16 mouse cellular contexts compared by ENCODE assay signal in the genomic region with DNA sequence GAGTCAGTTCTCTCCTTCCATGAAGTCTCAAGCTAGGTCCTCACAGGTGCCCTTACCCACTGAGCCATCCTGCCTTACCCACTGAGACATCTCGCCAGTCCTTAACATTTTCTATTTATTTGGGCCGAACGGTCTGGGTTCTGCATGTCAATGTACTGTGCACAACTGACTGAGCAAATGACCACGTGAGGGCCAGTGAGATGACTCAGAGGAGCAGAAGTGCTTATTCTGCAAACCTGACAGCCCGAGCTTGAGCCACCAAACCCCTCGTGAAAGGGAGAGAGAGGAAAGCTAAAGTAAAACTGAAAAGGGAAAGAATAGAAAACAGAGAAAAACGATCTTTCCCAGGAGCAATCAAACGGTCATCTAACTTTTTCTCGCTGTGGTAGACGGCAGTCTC. TPM values are rescaled to one million over a fixed set of nuclear protein-coding genes. Genes with fewer than 3 reads are reported as not detected.
DNase-seq lines count a peak whose midpoint lies in the region; ATAC-seq lines count a peak whose summit lies in the region.
"Had no signal": no experiment of that assay in that cellular context is flagged by ENCODE, and none has a peak within 500 bp of the region (broad histone marks: within the 10 kb centered on the region; RNA-seq: fewer than 3 reads in every experiment).

No protein-coding gene starts in this region.

- no peak for ATAC-seq in hindbrain, embryonic 14.5 days (ENCODE audit: low FRiP score)
- ATAC-seq: liver, embryonic 12.5 days had no signal

- peak; percentile 49 for DNase-seq in adrenal gland, adult 2 months
- DNase-seq in adrenal gland, postnatal 4 days (ENCODE audit: low spot score in 2 of 2): no peak
- peak; percentile 12 for DNase-seq in kidney, adult 11 months
- DNase-seq in kidney, postnatal 10 days: no peak
- peak; percentile 24 for DNase-seq in 3T3-L1 (ENCODE audit: low read depth, low spot score)
- peak; percentile 47 to 63 for DNase-seq in adrenal gland, postnatal 36 days
- no peak for DNase-seq in urinary bladder, postnatal 4 days (ENCODE audit: low spot score in 2 of 2)
- DNase-seq in hindbrain, embryonic 14.5 days (ENCODE audit: low spot score): no peak
- DNase-seq: cerebellum, adult 11-12 months; lung, embryonic 14.5 days; lung, postnatal 36 days; right cerebral cortex, postnatal 25 days; thymus, adult 2 months had no signal

- WGBS in hindbrain, embryonic 14.5 days: 83% methylated on average over 10 of the region's 10 CpGs

- no peak overlapping the region for H3K4me3 ChIP-seq in hindbrain, embryonic 14.5 days (replicated peaks; ENCODE audit: low read length)
- H3K4me3 ChIP-seq: hindbrain, embryonic 10.5 days; liver, embryonic 12.5 days had no signal

- H3K4me2 ChIP-seq in hindbrain, embryonic 14.5 days (replicated peaks): no peak overlapping the region
- H3K4me2 ChIP-seq: liver, embryonic 12.5 days; lung, embryonic 14.5 days had no signal

- no peaks in the 10 kb centered on the region for H3K36me3 ChIP-seq in hindbrain, embryonic 14.5 days (replicated peaks; ENCODE audit: control insufficient read depth, insufficient read depth)
- H3K36me3 ChIP-seq: hindbrain, embryonic 10.5 days; liver, embryonic 12.5 days had no signal

- H3K9ac ChIP-seq in hindbrain, embryonic 14.5 days: no peak overlapping the region
- H3K9ac ChIP-seq: liver, embryonic 12.5 days; lung, embryonic 14.5 days had no signal

- H3K9me3 ChIP-seq in hindbrain, embryonic 14.5 days (ENCODE audit: control insufficient read depth, low read length): no peaks in the 10 kb centered on the region
- H3K9me3 ChIP-seq: hindbrain, embryonic 10.5 days; liver, embryonic 12.5 days had no signal

- H3K27me3 ChIP-seq in hindbrain, embryonic 14.5 days (ENCODE audit: control insufficient read depth, insufficient read depth, low read length): no peaks in the 10 kb centered on the region

- H3K27ac ChIP-seq in hindbrain, embryonic 14.5 days: no peak overlapping the region
- H3K27ac ChIP-seq: hindbrain, embryonic 10.5 days; kidney, postnatal 0 days; liver, embryonic 12.5 days had no signal

- H3K4me1 ChIP-seq in hindbrain, embryonic 14.5 days (replicated peaks; ENCODE audit: control insufficient read depth, insufficient read depth, low read length): no peaks in the 10 kb centered on the region
- H3K4me1 ChIP-seq: hindbrain, embryonic 10.5 days had no signal

RNA-seq across cellular contexts. Expression of a gene that starts 52.2 kb away (rescaled TPM):
- total RNA-seq in adrenal gland, adult 2 months (2021): 10 to 100 TPM; 72.7 to 97.9 TPM
- 40.4 and 88.1 TPM in 2 replicates for polyA plus RNA-seq in adrenal gland, adult 2 months (2012; rRNA removed)
- total RNA-seq in adrenal gland, postnatal 4 days (2021): 100 to 1,000 TPM in 1 of 2 experiments, 10 to 100 TPM in 1; 90.2 to 101 TPM
- total RNA-seq in adrenal gland, postnatal 36 days (2021): 10 to 100 TPM; 92.4 to 94.0 TPM
- polyA plus RNA-seq in hindbrain, embryonic 14.5 days (2014; fragmentation: Nextera tagmentation; extraction: Ambion mirVana): 111 and 113 TPM in 2 replicates

Comparison
In these comparisons a context has a peak if more than half of its experiments do, and no peak if none do; other contexts are left out.
1. DNase-seq: peak in adrenal gland, adult 2 months (single experiment), kidney, adult 11 months (single experiment), 3T3-L1 (single experiment) and adrenal gland, postnatal 36 days (2 of 2); none in adrenal gland, postnatal 4 days (0 of 2), kidney, postnatal 10 days (single experiment), urinary bladder, postnatal 4 days (0 of 2) and hindbrain, embryonic 14.5 days (single experiment).